Mouse (Mus musculus): Measurements from ENCODE around the gene Tgfb2. TPM values are rescaled to one million over a fixed set of nuclear protein-coding genes. Genes with fewer than 3 reads are reported as not detected.
A peak's percentile ranks its signal among the peaks of the same experiment; 100 is the strongest.

The Tgfb2 gene
- polyA plus RNA-seq, 1 experiment: not detected

GRCm38 (mm10) chr1:186703980-186704701 lies 1.6 kb downstream of the Tgfb2 start:
- peaks cover 53% of the 10 kb centered on the region for H3K27me3 ChIP-seq (ENCODE audit: control insufficient read depth)
- peak overlapping the region; percentile 25 for H3K4me3 ChIP-seq (replicated peaks)
- no peak for TF ChIP-seq GATA1 (IDR thresholded peaks at IDR 0.05; ENCODE audit: low read length)
- no peak for TF ChIP-seq TAL1 (IDR thresholded peaks at IDR 0.05; ENCODE audit: low read length)
- no peaks in the 10 kb centered on the region for H3K36me3 ChIP-seq (ENCODE audit: control insufficient read depth)
- H3K9me3 ChIP-seq (ENCODE audit: control insufficient read depth, low read length): no peaks in the 10 kb centered on the region
- peaks cover 2% of the 10 kb centered on the region for H3K4me1 ChIP-seq (ENCODE audit: control insufficient read depth)

- no peak overlapping the region for H3K4me3 ChIP-seq (replicated peaks)
- peaks cover 2% of the 10 kb centered on the region for H3K4me1 ChIP-seq (ENCODE audit: control insufficient read depth)
- TF ChIP-seq GATA1 (IDR thresholded peaks at IDR 0.05; ENCODE audit: low read length) (no peak), TAL1 (IDR thresholded peaks at IDR 0.05; ENCODE audit: low read length) (no peak)
- H3K9me3 ChIP-seq (ENCODE audit: control insufficient read depth, low read length): no peaks in the 10 kb centered on the region
- H3K36me3 ChIP-seq (ENCODE audit: control insufficient read depth): no peaks in the 10 kb centered on the region
- peaks cover 53% of the 10 kb centered on the region for H3K27me3 ChIP-seq (ENCODE audit: control insufficient read depth)
These were observed 2.4 kb downstream of the Tgfb2 start for GRCm38 (mm10) chr1:186703256-186703979.

- no peak for TF ChIP-seq GATA1 (IDR thresholded peaks at IDR 0.05; ENCODE audit: low read length)
- Histone ChIP-seq H3K9me3 (ENCODE audit: control insufficient read depth, low read length) (no peaks in the 10 kb centered on the region; the same call in 1 of the 2 replicates), H3K4me1 (ENCODE audit: control insufficient read depth) (peaks cover 2% of the 10 kb centered on the region), H3K4me3 (replicated peaks) (no peak overlapping the region), H3K36me3 (ENCODE audit: control insufficient read depth) (no peaks in the 10 kb centered on the region), H3K27me3 (ENCODE audit: control insufficient read depth) (peaks cover 52% of the 10 kb centered on the region)
These were observed 3.2 kb downstream of the Tgfb2 start for GRCm38 (mm10) chr1:186702391-186703255.

GRCm38 (mm10) chr1:186701206-186701905 lies 4.4 kb downstream of the Tgfb2 start:
- H3K27me3 ChIP-seq (ENCODE audit: control insufficient read depth): peaks cover 44% of the 10 kb centered on the region

GRCm38 (mm10) chr1:186700496-186700895 lies 5.3 kb downstream of the Tgfb2 start:
- TF ChIP-seq TAL1 (IDR thresholded peaks at IDR 0.05; ENCODE audit: low read length) (no peak), GATA1 (IDR thresholded peaks at IDR 0.05; ENCODE audit: low read length) (no peak)

More at GRCm38 (mm10) chr1:186701206-186701905, 4.4 kb downstream of the Tgfb2 start:
- no peaks in the 10 kb centered on the region; the same call in 1 of the 2 replicates for H3K9me3 ChIP-seq (ENCODE audit: control insufficient read depth, low read length)
- no peaks in the 10 kb centered on the region for H3K36me3 ChIP-seq (ENCODE audit: control insufficient read depth)
- H3K4me3 ChIP-seq (replicated peaks): no peak overlapping the region
- TF ChIP-seq TAL1 (IDR thresholded peaks at IDR 0.05; ENCODE audit: low read length) (no peak), GATA1 (IDR thresholded peaks at IDR 0.05; ENCODE audit: low read length) (no peak)
- H3K4me1 ChIP-seq (ENCODE audit: control insufficient read depth): peaks cover 2% of the 10 kb centered on the region

GRCm38 (mm10) chr1:186698583-186699338 lies 7.0 kb downstream of the Tgfb2 start:
- Histone ChIP-seq H3K9me3 (ENCODE audit: control insufficient read depth, low read length) (no peaks in the 10 kb centered on the region; the same call in 1 of the 2 replicates), H3K4me1 (ENCODE audit: control insufficient read depth) (no peaks in the 10 kb centered on the region), H3K36me3 (ENCODE audit: control insufficient read depth) (no peaks in the 10 kb centered on the region), H3K27me3 (ENCODE audit: control insufficient read depth) (peaks cover 18% of the 10 kb centered on the region), H3K4me3 (replicated peaks) (no peak overlapping the region)
- TF ChIP-seq TAL1 (IDR thresholded peaks at IDR 0.05; ENCODE audit: low read length): no peak
- no peak for TF ChIP-seq GATA1 (IDR thresholded peaks at IDR 0.05; ENCODE audit: low read length)

More at GRCm38 (mm10) chr1:186700496-186700895, 5.3 kb downstream of the Tgfb2 start:
- Histone ChIP-seq H3K4me1 (ENCODE audit: control insufficient read depth) (peaks cover 2% of the 10 kb centered on the region), H3K9me3 (ENCODE audit: control insufficient read depth, low read length) (no peaks in the 10 kb centered on the region; the same call in 1 of the 2 replicates), H3K4me3 (replicated peaks) (no peak overlapping the region), H3K36me3 (ENCODE audit: control insufficient read depth) (no peaks in the 10 kb centered on the region), H3K27me3 (ENCODE audit: control insufficient read depth) (peaks cover 35% of the 10 kb centered on the region)

- no peaks in the 10 kb centered on the region for H3K36me3 ChIP-seq (ENCODE audit: control insufficient read depth)
- TF ChIP-seq TAL1 (IDR thresholded peaks at IDR 0.05; ENCODE audit: low read length) (no peak), GATA1 (IDR thresholded peaks at IDR 0.05; ENCODE audit: low read length) (no peak)
These were observed 9.6 kb downstream of the Tgfb2 start for GRCm38 (mm10) chr1:186696231-186696630.

GRCm38 (mm10) chr1:186695361-186695760 lies 10.4 kb downstream of the Tgfb2 start:
- H3K9me3 ChIP-seq (ENCODE audit: control insufficient read depth, low read length): no peaks in the 10 kb centered on the region; the same call in 1 of the 2 replicates
- H3K36me3 ChIP-seq (ENCODE audit: control insufficient read depth): no peaks in the 10 kb centered on the region
- H3K27me3 ChIP-seq (ENCODE audit: control insufficient read depth): no peaks in the 10 kb centered on the region
- TF ChIP-seq GATA1 (IDR thresholded peaks at IDR 0.05; ENCODE audit: low read length) (no peak), TAL1 (IDR thresholded peaks at IDR 0.05; ENCODE audit: low read length) (no peak)
- no peaks in the 10 kb centered on the region for H3K4me1 ChIP-seq (ENCODE audit: control insufficient read depth)
- H3K4me3 ChIP-seq (replicated peaks): no peak overlapping the region

More at GRCm38 (mm10) chr1:186696231-186696630, 9.6 kb downstream of the Tgfb2 start:
- H3K27me3 ChIP-seq (ENCODE audit: control insufficient read depth): 0 out of 2 replicates have a peak, but pooled peaks cover 2% of the 10 kb centered on the region
- H3K4me3 ChIP-seq (replicated peaks): no peak overlapping the region
- H3K9me3 ChIP-seq (ENCODE audit: control insufficient read depth, low read length): no peaks in the 10 kb centered on the region; the same call in 1 of the 2 replicates
- H3K4me1 ChIP-seq (ENCODE audit: control insufficient read depth): no peaks in the 10 kb centered on the region

Data from erythroblast, embryonic 14.5 days (primary cell).